Mouse (Mus musculus): Measurements from ENCODE around the gene Lrch1.

DNA sequence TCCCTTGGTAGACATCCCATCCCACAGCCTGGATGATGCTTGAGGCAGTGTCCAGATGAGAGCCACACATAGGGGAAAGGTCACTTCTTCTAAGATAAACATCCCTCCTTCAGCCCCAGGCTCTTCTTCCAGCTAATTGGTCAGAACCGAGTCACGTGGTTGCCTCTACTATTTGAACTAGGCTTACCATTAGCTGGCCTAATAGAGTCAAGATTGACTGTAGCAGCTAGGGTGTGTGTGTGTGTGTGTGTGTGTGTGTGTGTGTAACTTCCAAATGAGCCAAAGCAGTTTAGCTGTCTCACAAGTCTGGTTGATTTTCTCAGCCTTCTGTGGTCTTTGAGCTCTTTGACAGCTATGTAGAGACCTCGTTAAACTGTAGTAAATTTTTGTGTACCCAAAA lies 38.9 kb upstream of the Lrch1 start:
- TF ChIP-seq POLR2A (IDR thresholded peaks at IDR 0.05; ENCODE audit: insufficient read depth, low read depth, low read length) (no peak), CTCF (IDR thresholded peaks at IDR 0.05; ENCODE audit: insufficient read depth, low read depth, low read length) (no peak)
